Mouse (Mus musculus): ENCODE data around the gene Qtrt1.

GRCm38 (mm10) chr9:21456246-21456929 lies 44.8 kb downstream of the Qtrt1 start:
- TF ChIP-seq EP300 (IDR thresholded peaks at IDR 0.05), result no peak
- no peak for TF ChIP-seq CTCF (IDR thresholded peaks at IDR 0.05)
